Mouse (Mus musculus): Measurements from ENCODE around the gene Oxct2b.
"Not testable (repeated sequence)": the region's sequence is repeated elsewhere in the genome, so short reads cannot be mapped to it uniquely, and the experiment has no call there.

Gene Oxct2b

DNA sequence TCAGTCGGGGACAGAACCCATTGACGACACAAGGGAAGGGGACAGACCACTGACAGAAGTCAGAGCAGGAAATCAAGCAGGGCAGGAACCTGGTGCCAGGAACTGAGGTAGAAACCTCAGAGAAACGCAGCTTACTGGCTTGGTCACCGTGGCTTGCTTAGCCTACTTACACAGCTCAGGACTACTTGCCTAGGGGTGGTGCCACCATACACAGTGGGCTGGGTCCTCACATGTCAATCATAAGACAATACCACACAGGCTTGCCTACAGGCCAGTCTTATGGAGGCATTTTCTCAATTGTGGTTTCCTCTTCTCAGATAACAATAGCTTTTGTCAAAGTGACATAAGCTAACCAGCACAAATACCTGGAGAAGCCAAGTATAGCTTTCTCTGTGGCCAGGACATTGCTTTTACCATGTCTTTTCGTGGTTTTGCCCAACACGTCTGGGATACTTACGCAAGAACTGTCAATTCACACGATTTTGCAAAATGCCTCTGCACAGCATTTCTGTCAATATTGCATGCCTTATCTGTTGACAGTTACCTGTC, 3.8 kb upstream of the Oxct2b start:
- DNase-seq (ENCODE audit: low spot score in 2 of 2): no peak

DNA sequence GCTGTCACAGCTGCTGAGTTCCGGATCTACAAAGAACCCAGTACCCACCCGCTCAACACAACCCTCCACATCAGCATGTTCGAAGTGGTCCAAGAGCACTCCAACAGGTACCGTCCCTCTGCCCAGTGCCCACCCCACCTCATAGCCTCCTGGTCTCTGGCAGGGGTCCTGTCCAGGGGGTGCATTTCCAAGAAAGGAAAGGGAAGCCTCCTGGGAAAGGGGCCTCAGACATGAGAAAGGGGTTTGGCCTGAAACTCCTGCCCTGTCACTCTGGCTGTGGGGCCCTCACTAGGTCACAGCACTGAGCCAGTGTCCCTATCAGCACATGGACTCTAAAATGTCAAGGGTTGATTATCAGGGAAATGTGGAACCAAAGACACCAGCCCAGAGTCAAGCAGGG, 1.4 kb upstream of the Oxct2b start:
- DNase-seq (ENCODE audit: low spot score in 2 of 2): not testable (repeated sequence)

DNA sequence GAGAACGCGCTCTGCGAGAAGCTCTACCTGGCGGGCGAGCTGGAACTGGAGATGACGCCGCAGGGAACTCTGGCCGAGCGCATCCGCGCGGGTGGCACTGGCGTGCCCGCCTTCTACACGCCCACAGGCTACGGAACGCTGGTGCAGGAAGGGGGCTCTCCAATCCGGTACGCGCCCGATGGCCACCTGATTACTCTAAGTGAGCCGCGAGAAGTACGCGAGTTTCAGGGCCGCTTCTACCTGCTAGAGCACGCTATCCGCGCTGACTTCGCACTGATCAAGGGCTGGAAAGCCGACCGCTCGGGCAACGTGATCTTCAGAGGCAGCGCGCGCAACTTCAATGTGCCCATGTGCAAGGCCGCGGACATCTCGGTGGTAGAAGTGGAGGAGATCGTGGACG, 574 bp downstream of the Oxct2b start:
- peak in 1 of 2 experiments; percentile 11 for DNase-seq (ENCODE audit: low spot score in 2 of 2)

DNA sequence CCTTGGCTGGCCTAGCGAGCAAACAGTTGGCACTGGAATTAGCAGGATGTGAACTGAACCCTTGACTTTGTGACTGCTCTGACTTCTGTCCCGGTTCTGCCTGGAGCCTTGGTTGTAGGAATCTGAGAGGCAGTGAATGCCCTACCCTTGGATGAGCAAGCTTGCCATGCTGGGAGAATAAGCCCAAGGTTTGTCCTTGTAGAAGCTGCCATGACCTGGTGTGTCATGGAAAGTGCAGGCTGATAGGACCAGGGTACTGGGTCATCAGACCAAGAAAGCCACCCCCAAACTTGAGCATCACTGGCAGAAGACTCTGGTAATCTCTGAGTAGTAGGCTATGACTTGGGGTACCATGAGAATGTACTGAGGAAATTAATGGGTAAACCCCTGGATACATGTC, 5.2 kb downstream of the Oxct2b start:
- no peak for DNase-seq (ENCODE audit: low spot score in 2 of 2)

DNA sequence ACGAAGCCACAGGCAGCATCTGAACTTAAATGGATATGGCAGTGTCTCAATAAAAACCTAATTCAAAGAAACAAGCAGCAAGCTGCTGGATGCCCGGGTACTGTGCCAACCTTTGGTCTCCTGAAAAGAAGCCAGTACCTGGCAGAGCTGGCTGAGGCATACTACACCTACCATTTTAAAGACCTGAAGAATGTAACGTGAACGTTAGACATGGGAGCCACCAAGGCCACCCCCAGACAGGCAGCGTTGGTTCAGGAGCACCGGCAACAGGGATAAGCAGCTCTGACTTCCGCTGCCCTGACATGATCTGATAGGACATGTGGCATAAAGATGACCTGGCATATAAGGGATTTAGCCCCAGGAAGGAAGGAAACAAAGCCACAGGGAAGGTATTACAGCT, 10.6 kb downstream of the Oxct2b start:
- DNase-seq (ENCODE audit: low spot score in 2 of 2): no peak

- DNase-seq (ENCODE audit: low spot score in 2 of 2): no peak
Observed at GRCm38 (mm10) chr4:123127051-123127450, 11.0 kb downstream of the Oxct2b start.

GRCm38 (mm10) chr4:123137551-123137950, 21.5 kb downstream of the Oxct2b start:
- DNase-seq (ENCODE audit: low spot score in 2 of 2): no peak

- DNase-seq (ENCODE audit: low spot score in 2 of 2): peak; percentile 47 to 55
Observed at GRCm38 (mm10) chr4:123139513-123140154, 23.6 kb downstream of the Oxct2b start, which contains the start of gene Ppie. Gene Ppie, minus strand, starts transcription at chr4:123139951.

- DNase-seq (ENCODE audit: low spot score in 2 of 2): peak; percentile 65 to 75
Observed at GRCm38 (mm10) chr4:123147446-123148150, 31.5 kb downstream of the Oxct2b start.

- no peak for DNase-seq (ENCODE audit: low spot score in 2 of 2)
Observed at GRCm38 (mm10) chr4:123152003-123152402, 35.9 kb downstream of the Oxct2b start.

- DNase-seq (ENCODE audit: low spot score in 2 of 2): peak; percentile 80 to 87
Observed at GRCm38 (mm10) chr4:123152976-123153375, 36.9 kb downstream of the Oxct2b start.

DNA sequence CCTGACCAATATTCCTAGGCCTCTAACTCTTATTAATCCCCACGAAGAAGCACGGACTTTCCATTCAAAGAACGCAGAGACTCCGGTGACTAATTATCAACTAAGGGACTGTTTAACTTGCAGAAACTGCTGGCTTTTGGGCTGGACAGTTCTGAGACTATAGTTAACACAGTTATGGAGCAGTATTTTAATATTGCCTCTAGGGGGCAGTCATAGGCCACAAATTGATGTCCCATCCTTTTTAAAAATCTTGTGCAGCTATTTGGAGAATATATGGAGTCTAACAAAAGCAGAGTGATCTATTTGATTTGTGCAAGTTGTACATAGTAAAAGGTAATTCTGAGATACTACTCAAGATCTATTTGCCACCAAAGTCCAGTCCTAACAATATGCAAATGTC, 38.9 kb downstream of the Oxct2b start:
- no peak for DNase-seq (ENCODE audit: low spot score in 2 of 2)

- DNase-seq (ENCODE audit: low spot score in 2 of 2): no peak
Observed at GRCm38 (mm10) chr4:123155427-123155826, 39.4 kb downstream of the Oxct2b start.

DNA sequence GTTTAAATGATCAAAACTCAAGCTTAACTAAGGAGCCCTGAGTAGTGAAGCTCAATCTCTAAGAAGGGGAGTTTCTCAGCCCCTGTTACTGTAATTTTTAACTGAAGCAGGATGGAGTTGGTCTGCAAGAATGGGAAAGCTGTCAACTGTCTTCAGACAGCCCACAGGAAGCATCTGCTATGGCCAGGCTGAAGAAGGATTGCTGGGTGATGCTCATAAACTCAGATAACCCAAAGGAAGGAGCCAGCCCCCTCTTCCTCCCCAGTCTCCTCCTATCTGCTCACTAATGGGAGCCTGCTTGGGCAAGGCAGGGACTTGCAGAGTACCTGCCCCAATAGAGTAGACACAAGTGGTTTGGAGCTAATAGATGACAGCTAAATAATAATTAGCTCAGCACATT, 39.8 kb downstream of the Oxct2b start:
- DNase-seq (ENCODE audit: low spot score in 2 of 2): no peak

GRCm38 (mm10) chr4:123160571-123160970, 44.5 kb downstream of the Oxct2b start:
- DNase-seq (ENCODE audit: low spot score in 2 of 2): no peak

- not testable (repeated sequence) for DNase-seq (ENCODE audit: low spot score in 2 of 2)
Observed at GRCm38 (mm10) chr4:123161251-123161650, 45.2 kb downstream of the Oxct2b start.

DNA sequence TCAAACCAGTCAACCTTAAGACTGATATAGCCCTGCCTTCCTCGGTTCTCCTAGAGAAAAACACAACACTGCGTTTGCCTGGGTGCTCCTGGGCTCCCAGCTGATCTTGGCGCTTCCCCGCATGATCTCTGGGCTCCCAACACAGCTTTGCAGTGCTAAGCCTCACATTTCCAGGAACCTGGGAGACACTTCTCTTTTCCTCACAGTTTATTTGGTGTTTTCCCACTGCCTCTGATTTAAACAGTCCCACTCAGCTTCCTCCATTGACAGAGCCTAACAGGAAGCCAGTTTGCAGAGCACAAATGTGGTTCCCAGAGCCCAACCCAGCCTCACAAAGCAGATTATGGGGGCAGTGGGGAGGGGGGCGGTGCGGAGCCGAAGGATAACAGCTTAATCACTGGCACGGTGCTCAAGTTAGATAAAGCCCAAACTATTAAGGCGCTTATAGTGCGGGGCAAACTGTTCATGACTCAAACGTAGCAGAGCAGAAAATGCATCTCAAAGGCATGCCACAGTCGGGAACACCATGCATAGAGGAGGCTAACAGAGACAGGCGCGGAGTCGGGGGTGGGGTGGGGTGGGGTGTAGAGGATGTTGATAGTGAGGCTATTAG, 46.3 kb downstream of the Oxct2b start:
- no peak for DNase-seq (ENCODE audit: low spot score in 2 of 2)

- DNase-seq (ENCODE audit: low spot score in 2 of 2): peak; percentile 58 to 73
Observed at GRCm38 (mm10) chr4:123164157-123164556, 48.1 kb downstream of the Oxct2b start.
